Comparison of ENCODE assay signal across 17 mouse cellular contexts in genomic region chr12:93122216-93122615, GRCm38 (mm10).
"Had no signal": no experiment of that assay in that cellular context is flagged by ENCODE, and none has a peak within 500 bp of the region (broad histone marks: within the 10 kb centered on the region; RNA-seq: fewer than 3 reads in every experiment).

No protein-coding gene starts in this region.

- H3K9me3 ChIP-seq: neural tube, embryonic 12.5 days; neural tube, embryonic 13.5 days; neural tube, embryonic 15.5 days; stomach, embryonic 15.5 days had no signal

- H3K4me2 ChIP-seq: neural tube, embryonic 12.5 days; neural tube, embryonic 13.5 days; neural tube, embryonic 15.5 days; stomach, embryonic 15.5 days had no signal

- H3K27ac ChIP-seq: neural tube, embryonic 12.5 days; neural tube, embryonic 13.5 days; neural tube, embryonic 15.5 days; stomach, embryonic 15.5 days; stomach, postnatal 0 days had no signal

- H3K27me3 ChIP-seq: neural tube, embryonic 12.5 days; neural tube, embryonic 13.5 days; neural tube, embryonic 15.5 days; stomach, embryonic 15.5 days had no signal

- DNase-seq: retina, postnatal 1 day; right cerebral cortex, adult 18-20 months; right cerebral cortex, postnatal 14 days; right cerebral cortex, postnatal 25 days; right cerebral cortex, postnatal 4 days; spleen, adult 18-20 months; thymus, adult 18-20 months; thymus, adult 2 months; thymus, postnatal 14 days; thymus, postnatal 25 days; thymus, postnatal 36 days; thymus, postnatal 4 days had no signal

- H3K9ac ChIP-seq: neural tube, embryonic 12.5 days; neural tube, embryonic 13.5 days; neural tube, embryonic 15.5 days; stomach, embryonic 15.5 days had no signal

- H3K4me3 ChIP-seq: neural tube, embryonic 12.5 days; neural tube, embryonic 13.5 days; neural tube, embryonic 15.5 days; stomach, embryonic 15.5 days had no signal

- H3K36me3 ChIP-seq: neural tube, embryonic 12.5 days; neural tube, embryonic 13.5 days; neural tube, embryonic 15.5 days; stomach, embryonic 15.5 days had no signal

- H3K4me1 ChIP-seq: neural tube, embryonic 12.5 days; neural tube, embryonic 13.5 days; neural tube, embryonic 15.5 days; stomach, embryonic 15.5 days had no signal
